Mouse (Mus musculus) regulatory T cell (primary cell): ENCODE results near the gene Atp2a3.

ENCODE experiments used
- in situ Hi-C: fragments of 300-600 bp; cut with MboI, MseI; formaldehyde crosslinking; loops from one replicate; pipeline ENCODE4 v1.15.1; 2025; ENCODE audit warnings: high pct_unique_total_duplicates

Gene Atp2a3

GRCm38 (mm10) chr11:73031536-73031935 lies 70.6 kb downstream of the Atp2a3 start:
- in situ Hi-C loops = no loop called here

GRCm38 (mm10) chr11:73036077-73036476 lies 75.1 kb downstream of the Atp2a3 start:
- in situ Hi-C loops = no loop called here

GRCm38 (mm10) chr11:73036889-73037288 lies 75.9 kb downstream of the Atp2a3 start:
- in situ Hi-C loops = no loop called here

- in situ Hi-C loops = no loop called here
These were observed 76.7 kb downstream of the Atp2a3 start for GRCm38 (mm10) chr11:73037691-73038090.

- in situ Hi-C loops = no loop called here
These were observed 78.3 kb downstream of the Atp2a3 start for GRCm38 (mm10) chr11:73039102-73039799.
